32 mouse cellular contexts compared by ENCODE assay signal in genomic region chr8:128396968-128397367, GRCm38 (mm10). TPM values are rescaled to one million over a fixed set of nuclear protein-coding genes. Genes with fewer than 3 reads are reported as not detected.
A peak's percentile ranks its signal among the peaks of the same experiment; 100 is the strongest.
DNase-seq lines count a peak whose midpoint lies in the region; ATAC-seq and TF ChIP-seq lines count a peak whose summit lies in the region.
"Had no signal": no experiment of that assay in that cellular context is flagged by ENCODE, and none has a peak within 500 bp of the region (broad histone marks: within the 10 kb centered on the region; RNA-seq: fewer than 3 reads in every experiment).

No protein-coding gene starts in this region.

- 0 out of 2 replicates have a peak overlapping the region, but pooled peaks have one; percentile 12 for H3K9ac ChIP-seq in embryonic facial prominence, embryonic 13.5 days
- H3K9ac ChIP-seq in limb, embryonic 11.5 days (ENCODE audit: low read length): no peak overlapping the region
- H3K9ac ChIP-seq: heart, embryonic 13.5 days; intestine, embryonic 15.5 days; liver, embryonic 14.5 days had no signal

- no peak for DNase-seq in embryonic facial prominence, embryonic 10.5 days (ENCODE audit: low spot score)
- no peak for DNase-seq in layer of hippocampus, adult 2 months (ENCODE audit: low spot score in 2 of 2)
- no peak for DNase-seq in layer of hippocampus, postnatal 25 days (ENCODE audit: extremely low spot score in 1 of 2, low spot score in 1 of 2)
- peak; percentile 56 for DNase-seq in limb, embryonic 11.5 days (ENCODE audit: low spot score)
- no peak for DNase-seq in neural tube, embryonic 10.5 days (ENCODE audit: extremely low spot score, low spot score)
- no peak for DNase-seq in frontal cortex, postnatal 14 days (ENCODE audit: low spot score in 2 of 2)
- DNase-seq: adrenal gland, adult 8-10 months; cerebellum, adult 9-11 months; gastrocnemius, postnatal 25 days; heart, adult 11 months; heart, postnatal 14 days; kidney, adult 8-10 months; kidney, postnatal 10 days; liver; lung, adult 2 months; lung, postnatal 10 days; midbrain, embryonic 14.5 days; right cerebral cortex, postnatal 25 days; spleen, adult 18-20 months; thymus, adult 18-20 months; thymus, postnatal 25 days had no signal

- H3K27me3 ChIP-seq in embryonic facial prominence, embryonic 13.5 days: no peaks in the 10 kb centered on the region
- H3K27me3 ChIP-seq in embryonic facial prominence, embryonic 10.5 days (replicated peaks; ENCODE audit: low read depth, poor library complexity, severe bottlenecking): 0 out of 2 replicates have a peak, but pooled peaks cover 4% of the 10 kb centered on the region
- H3K27me3 ChIP-seq in limb, embryonic 11.5 days (ENCODE audit: control insufficient read depth, insufficient read depth, low read length): no peaks in the 10 kb centered on the region
- H3K27me3 ChIP-seq: heart, embryonic 13.5 days; intestine, embryonic 15.5 days had no signal

- TF ChIP-seq CTCF in layer of hippocampus, adult 2 months (conservative IDR thresholded peaks at IDR 0.05): no peak

- no peaks in the 10 kb centered on the region for H3K36me3 ChIP-seq in embryonic facial prominence, embryonic 13.5 days
- no peaks in the 10 kb centered on the region for H3K36me3 ChIP-seq in embryonic facial prominence, embryonic 10.5 days (replicated peaks)
- no peaks in the 10 kb centered on the region for H3K36me3 ChIP-seq in limb, embryonic 11.5 days (ENCODE audit: control insufficient read depth, insufficient read depth, low read length)
- H3K36me3 ChIP-seq: G1E; hindbrain, embryonic 10.5 days; intestine, embryonic 15.5 days had no signal

- H3K27ac ChIP-seq in embryonic facial prominence, embryonic 13.5 days: no peak overlapping the region
- no peak overlapping the region for H3K27ac ChIP-seq in embryonic facial prominence, embryonic 10.5 days (replicated peaks)
- H3K27ac ChIP-seq in layer of hippocampus, adult 2 months: peak overlapping the region; percentile 76; the same call in 1 of the 2 replicates
- H3K27ac ChIP-seq in limb, embryonic 11.5 days (replicated peaks; ENCODE audit: low read depth, low read length): peak overlapping the region; percentile 31; the same call in 1 of the 2 replicates
- H3K27ac ChIP-seq: heart, embryonic 13.5 days; hindbrain, embryonic 10.5 days; intestine, embryonic 15.5 days; left cerebral cortex, adult 2 months; liver, embryonic 14.5 days; stomach, postnatal 0 days had no signal

- WGBS in embryonic facial prominence, embryonic 13.5 days: 44% methylated on average over 7 of the region's 7 CpGs
- WGBS in embryonic facial prominence, embryonic 10.5 days: 50% methylated on average over 7 of the region's 7 CpGs
- 5% methylated on average over 7 of the region's 7 CpGs for WGBS in limb, embryonic 11.5 days

- no peak overlapping the region for H3K4me3 ChIP-seq in embryonic facial prominence, embryonic 13.5 days
- H3K4me3 ChIP-seq in embryonic facial prominence, embryonic 10.5 days: no peak overlapping the region
- H3K4me3 ChIP-seq in layer of hippocampus, adult 2 months: no peak overlapping the region
- H3K4me3 ChIP-seq in limb, embryonic 11.5 days (ENCODE audit: low read depth, low read length): no peak overlapping the region
- H3K4me3 ChIP-seq: erythroblast, embryonic 14.5 days; heart, embryonic 13.5 days; hindbrain, embryonic 10.5 days; intestine, embryonic 15.5 days; left cerebral cortex, adult 2 months had no signal

- ATAC-seq in embryonic facial prominence, embryonic 13.5 days (ENCODE audit: insufficient number of reproducible peaks, insufficient read depth, low FRiP score, low TSS enrichment, low read depth): no peak
- peak; percentile 81 for ATAC-seq in limb, embryonic 11.5 days (ENCODE audit: insufficient number of reproducible peaks, low FRiP score, low TSS enrichment, low read depth)
- ATAC-seq: forebrain, embryonic 16.5 days; hindbrain, embryonic 16.5 days; intestine, embryonic 15.5 days had no signal

- no peak overlapping the region for H3K4me2 ChIP-seq in embryonic facial prominence, embryonic 13.5 days
- H3K4me2 ChIP-seq in limb, embryonic 11.5 days (ENCODE audit: low read depth, severe bottlenecking): no peak overlapping the region
- H3K4me2 ChIP-seq: heart, embryonic 13.5 days; intestine, embryonic 15.5 days had no signal

- peaks cover 13% of the 10 kb centered on the region for H3K4me1 ChIP-seq in embryonic facial prominence, embryonic 13.5 days
- H3K4me1 ChIP-seq in embryonic facial prominence, embryonic 10.5 days: peaks cover 31% of the 10 kb centered on the region
- peaks cover 31% of the 10 kb centered on the region for H3K4me1 ChIP-seq in limb, embryonic 11.5 days (ENCODE audit: control insufficient read depth, insufficient read depth, low read length)
- H3K4me1 ChIP-seq: intestine, embryonic 15.5 days had no signal

- no peaks in the 10 kb centered on the region for H3K9me3 ChIP-seq in embryonic facial prominence, embryonic 13.5 days
- no peaks in the 10 kb centered on the region for H3K9me3 ChIP-seq in embryonic facial prominence, embryonic 10.5 days
- H3K9me3 ChIP-seq in limb, embryonic 11.5 days (ENCODE audit: control insufficient read depth, low read length): no peaks in the 10 kb centered on the region
- H3K9me3 ChIP-seq: G1E; heart, embryonic 13.5 days; hindbrain, embryonic 10.5 days; intestine, embryonic 15.5 days had no signal

RNA-seq across cellular contexts. Expression of gene Nrp1, which starts 38.6 kb away (rescaled TPM):
- 85.6 and 86.3 TPM in 2 replicates for polyA plus RNA-seq in embryonic facial prominence, embryonic 13.5 days (2015; fragmentation: Nextera tagmentation; extraction: Ambion mirVana)
- 34.2 and 39.4 TPM in 2 replicates for polyA plus RNA-seq in embryonic facial prominence, embryonic 10.5 days (2016; fragmentation: Nextera tagmentation; extraction: Ambion mirVana)
- total RNA-seq in layer of hippocampus, adult 2 months (2021): 100 to 1,000 TPM in 1 of 2 experiments, 10 to 100 TPM in 1; 98.8 to 106 TPM
- 100 to 1,000 TPM in 1 of 2 experiments, 10 to 100 TPM in 1; 96.2 to 111 TPM for total RNA-seq in layer of hippocampus, postnatal 25 days (2021)
- 51.1 and 54.1 TPM in 2 replicates for polyA plus RNA-seq in limb, embryonic 11.5 days (2014; fragmentation: Nextera tagmentation; extraction: Ambion mirVana)
- polyA plus RNA-seq: G1E had no signal

Comparison
In these comparisons a context has a peak if more than half of its experiments do, and no peak if none do; other contexts are left out.
1. H3K27ac ChIP-seq: peak in layer of hippocampus, adult 2 months (single experiment) and limb, embryonic 11.5 days (single experiment); none in embryonic facial prominence, embryonic 13.5 days (single experiment) and embryonic facial prominence, embryonic 10.5 days (single experiment).